In genomic region chr9:80084429-80085092, GRCm38 (mm10) we compare ENCODE assay signal across 11 mouse cellular contexts. TPM values are rescaled to one million over a fixed set of nuclear protein-coding genes. Genes with fewer than 3 reads are reported as not detected.
DNase-seq lines count a peak whose midpoint lies in the region; ATAC-seq and TF ChIP-seq lines count a peak whose summit lies in the region.
"Had no signal": no experiment of that assay in that cellular context is flagged by ENCODE, and none has a peak within 500 bp of the region (broad histone marks: within the 10 kb centered on the region; RNA-seq: fewer than 3 reads in every experiment).

No protein-coding gene starts in this region.

- H3K4me1 ChIP-seq in hindbrain, embryonic 10.5 days (replicated peaks): peaks cover 23% of the 10 kb centered on the region
- peaks cover 11% of the 10 kb centered on the region for H3K4me1 ChIP-seq in hindbrain, embryonic 16.5 days (ENCODE audit: control insufficient read depth, insufficient read depth, low read depth, low read length)
- H3K4me1 ChIP-seq in neural tube, embryonic 11.5 days (ENCODE audit: control insufficient read depth, insufficient read depth, low read length): peaks cover 9% of the 10 kb centered on the region
- H3K4me1 ChIP-seq in neural tube, embryonic 15.5 days: peaks cover 27% of the 10 kb centered on the region
- peaks cover 41% of the 10 kb centered on the region for H3K4me1 ChIP-seq in kidney, embryonic 15.5 days
- no peaks in the 10 kb centered on the region for H3K4me1 ChIP-seq in stomach, postnatal 0 days (replicated peaks; ENCODE audit: control insufficient read depth, insufficient read depth)
- peaks cover 64% of the 10 kb centered on the region for H3K4me1 ChIP-seq in liver, embryonic 12.5 days

- ATAC-seq in hindbrain, embryonic 16.5 days: no peak
- 0 out of 2 replicates have a peak, but pooled peaks have one; percentile 28 for ATAC-seq in neural tube, embryonic 11.5 days (ENCODE audit: insufficient read depth, low FRiP score, low TSS enrichment)
- no peak for ATAC-seq in neural tube, embryonic 15.5 days (ENCODE audit: low FRiP score)
- peak; percentile 53 for ATAC-seq in kidney, embryonic 15.5 days (replicated peaks; ENCODE audit: low FRiP score)
- peak; percentile 57; the same call in 1 of the 2 replicates for ATAC-seq in stomach, postnatal 0 days (ENCODE audit: low FRiP score, low TSS enrichment)
- no peak for ATAC-seq in liver, embryonic 12.5 days

- 0 out of 2 replicates have a peak overlapping the region, but pooled peaks have one; percentile 16 for H3K27ac ChIP-seq in hindbrain, embryonic 10.5 days
- H3K27ac ChIP-seq in hindbrain, embryonic 16.5 days (ENCODE audit: low read depth, low read length): no peak overlapping the region; the same call in 1 of the 2 replicates
- H3K27ac ChIP-seq in neural tube, embryonic 11.5 days (ENCODE audit: low read depth, low read length): no peak overlapping the region
- H3K27ac ChIP-seq in neural tube, embryonic 15.5 days (replicated peaks): no peak overlapping the region
- peak overlapping the region; percentile 59 for H3K27ac ChIP-seq in kidney, embryonic 15.5 days
- H3K27ac ChIP-seq in stomach, postnatal 0 days (replicated peaks): no peak overlapping the region
- H3K27ac ChIP-seq in liver, embryonic 12.5 days: no peak overlapping the region
- H3K27ac ChIP-seq: liver, embryonic 13.5 days had no signal

- WGBS in hindbrain, embryonic 10.5 days: 67% methylated on average over 10 of the region's 10 CpGs
- WGBS in hindbrain, embryonic 16.5 days: 47% methylated on average over 10 of the region's 10 CpGs
- 61% methylated on average over 10 of the region's 10 CpGs for WGBS in neural tube, embryonic 11.5 days
- whole genome bisulfite sequencing in neural tube, embryonic 15.5 days: 38% methylated on average over 10 of the region's 10 CpGs
- WGBS in kidney, embryonic 15.5 days: 67% methylated on average over 10 of the region's 10 CpGs
- 47% methylated on average over 10 of the region's 10 CpGs for WGBS in stomach, postnatal 0 days
- 72% methylated on average over 10 of the region's 10 CpGs for WGBS in liver, embryonic 12.5 days (ENCODE audit: insufficient replicate concordance)

- no peak for TF ChIP-seq CTCF in stomach, postnatal 0 days (IDR thresholded peaks at IDR 0.05; ENCODE audit: low read depth)

- no peak for DNase-seq in hindbrain, embryonic 10.5 days (ENCODE audit: low spot score)
- DNase-seq in neural tube, embryonic 11.5 days (ENCODE audit: low spot score): no peak
- DNase-seq in stomach, postnatal 0 days (ENCODE audit: low spot score): no peak
- no peak for DNase-seq in cerebellum, postnatal 25 days
- DNase-seq: liver, embryonic 13.5 days; thymus, postnatal 4 days had no signal

- no peaks in the 10 kb centered on the region for H3K9me3 ChIP-seq in hindbrain, embryonic 10.5 days
- H3K9me3 ChIP-seq in hindbrain, embryonic 16.5 days (ENCODE audit: control insufficient read depth, low read length): no peaks in the 10 kb centered on the region
- no peaks in the 10 kb centered on the region for H3K9me3 ChIP-seq in neural tube, embryonic 11.5 days (ENCODE audit: control insufficient read depth, low read length)
- H3K9me3 ChIP-seq in neural tube, embryonic 15.5 days (replicated peaks): no peaks in the 10 kb centered on the region
- H3K9me3 ChIP-seq in kidney, embryonic 15.5 days (replicated peaks): no peaks in the 10 kb centered on the region
- H3K9me3 ChIP-seq in stomach, postnatal 0 days (ENCODE audit: control insufficient read depth, low read length): no peaks in the 10 kb centered on the region
- H3K9me3 ChIP-seq in liver, embryonic 12.5 days (replicated peaks): no peaks in the 10 kb centered on the region
- H3K9me3 ChIP-seq: liver, embryonic 13.5 days had no signal

- no peak overlapping the region for H3K4me3 ChIP-seq in hindbrain, embryonic 10.5 days
- no peak overlapping the region for H3K4me3 ChIP-seq in hindbrain, embryonic 16.5 days (ENCODE audit: low read length)
- no peak overlapping the region for H3K4me3 ChIP-seq in neural tube, embryonic 11.5 days (ENCODE audit: low read depth, low read length)
- no peak overlapping the region for H3K4me3 ChIP-seq in neural tube, embryonic 15.5 days (replicated peaks)
- H3K4me3 ChIP-seq in kidney, embryonic 15.5 days (replicated peaks): no peak overlapping the region
- no peak overlapping the region for H3K4me3 ChIP-seq in stomach, postnatal 0 days (ENCODE audit: low read depth, low read length)
- no peak overlapping the region for H3K4me3 ChIP-seq in liver, embryonic 12.5 days
- H3K4me3 ChIP-seq: liver, embryonic 13.5 days had no signal

- H3K9ac ChIP-seq in hindbrain, embryonic 16.5 days (ENCODE audit: low read depth, low read length): no peak overlapping the region
- H3K9ac ChIP-seq in neural tube, embryonic 11.5 days (ENCODE audit: low read length): no peak overlapping the region
- H3K9ac ChIP-seq in neural tube, embryonic 15.5 days (replicated peaks): no peak overlapping the region
- H3K9ac ChIP-seq in kidney, embryonic 15.5 days: no peak overlapping the region
- no peak overlapping the region for H3K9ac ChIP-seq in stomach, postnatal 0 days (ENCODE audit: low read length)
- H3K9ac ChIP-seq in liver, embryonic 12.5 days: no peak overlapping the region
- H3K9ac ChIP-seq: liver, embryonic 13.5 days had no signal

- peaks cover 18% of the 10 kb centered on the region for H3K36me3 ChIP-seq in hindbrain, embryonic 10.5 days
- no peaks in the 10 kb centered on the region for H3K36me3 ChIP-seq in hindbrain, embryonic 16.5 days (ENCODE audit: control insufficient read depth, insufficient read depth, low read length)
- H3K36me3 ChIP-seq in neural tube, embryonic 11.5 days (ENCODE audit: control insufficient read depth, insufficient read depth, low read length): no peaks in the 10 kb centered on the region
- no peaks in the 10 kb centered on the region for H3K36me3 ChIP-seq in neural tube, embryonic 15.5 days
- H3K36me3 ChIP-seq in kidney, embryonic 15.5 days: peaks cover 9% of the 10 kb centered on the region; the same call in 1 of the 2 replicates
- H3K36me3 ChIP-seq in stomach, postnatal 0 days (ENCODE audit: control insufficient read depth, insufficient read depth, low read length): no peaks in the 10 kb centered on the region
- H3K36me3 ChIP-seq in liver, embryonic 12.5 days: peaks cover 9% of the 10 kb centered on the region
- H3K36me3 ChIP-seq: liver, embryonic 13.5 days had no signal

- no peak overlapping the region for H3K4me2 ChIP-seq in hindbrain, embryonic 16.5 days (ENCODE audit: low read length)
- no peak overlapping the region for H3K4me2 ChIP-seq in neural tube, embryonic 11.5 days (ENCODE audit: low read depth)
- H3K4me2 ChIP-seq in neural tube, embryonic 15.5 days: no peak overlapping the region
- H3K4me2 ChIP-seq in kidney, embryonic 15.5 days: no peak overlapping the region
- H3K4me2 ChIP-seq in stomach, postnatal 0 days (replicated peaks; ENCODE audit: low read depth): no peak overlapping the region
- H3K4me2 ChIP-seq in liver, embryonic 12.5 days: no peak overlapping the region
- H3K4me2 ChIP-seq: liver, embryonic 13.5 days; midbrain, embryonic 11.5 days had no signal

- no peak for TF ChIP-seq EP300 in stomach, postnatal 0 days (optimal IDR thresholded peaks at IDR 0.05)

- no peaks in the 10 kb centered on the region for H3K27me3 ChIP-seq in hindbrain, embryonic 10.5 days (ENCODE audit: insufficient read depth, poor library complexity, severe bottlenecking)
- H3K27me3 ChIP-seq in hindbrain, embryonic 16.5 days (replicated peaks; ENCODE audit: control insufficient read depth, insufficient read depth, low read length): no peaks in the 10 kb centered on the region
- no peaks in the 10 kb centered on the region for H3K27me3 ChIP-seq in neural tube, embryonic 11.5 days (ENCODE audit: control insufficient read depth, insufficient read depth, low read length)
- no peaks in the 10 kb centered on the region for H3K27me3 ChIP-seq in neural tube, embryonic 15.5 days (replicated peaks)
- H3K27me3 ChIP-seq in kidney, embryonic 15.5 days: no peaks in the 10 kb centered on the region
- no peaks in the 10 kb centered on the region for H3K27me3 ChIP-seq in stomach, postnatal 0 days (ENCODE audit: control insufficient read depth, insufficient read depth, low read length)
- H3K27me3 ChIP-seq in liver, embryonic 12.5 days (replicated peaks): no peaks in the 10 kb centered on the region
- H3K27me3 ChIP-seq: liver, embryonic 13.5 days had no signal

RNA-seq across cellular contexts. Expression of gene Senp6, which starts 17.9 kb away (rescaled TPM):
- polyA plus RNA-seq in hindbrain, embryonic 10.5 days (2016; fragmentation: Nextera tagmentation; extraction: Ambion mirVana): 48.2 and 49.8 TPM in 2 replicates
- polyA plus RNA-seq in hindbrain, embryonic 16.5 days (2015; fragmentation: Nextera tagmentation; extraction: Ambion mirVana): 36.5 and 43.8 TPM in 2 replicates
- polyA plus RNA-seq in neural tube, embryonic 11.5 days (2014; fragmentation: Nextera tagmentation; extraction: Ambion mirVana): 61.0 and 70.5 TPM in 2 replicates
- 46.6 and 47.9 TPM in 2 replicates for polyA plus RNA-seq in neural tube, embryonic 15.5 days (2015; fragmentation: Nextera tagmentation; extraction: Ambion mirVana)
- 50.2 and 50.7 TPM in 2 replicates for polyA plus RNA-seq in kidney, embryonic 15.5 days (2015; fragmentation: Nextera tagmentation; extraction: Ambion mirVana)
- 30.2 and 31.2 TPM in 2 replicates for polyA plus RNA-seq in stomach, postnatal 0 days (2015; fragmentation: Nextera tagmentation; extraction: Ambion mirVana)
- polyA plus RNA-seq in liver, embryonic 12.5 days (2016; fragmentation: Nextera tagmentation; extraction: Ambion mirVana): 29.8 and 30.7 TPM in 2 replicates

Comparison
In these comparisons a context has a peak if more than half of its experiments do, and no peak if none do; other contexts are left out.
1. H3K27ac ChIP-seq: peak in hindbrain, embryonic 10.5 days (single experiment) and kidney, embryonic 15.5 days (single experiment); none in hindbrain, embryonic 16.5 days (single experiment), neural tube, embryonic 11.5 days (single experiment), neural tube, embryonic 15.5 days (single experiment), stomach, postnatal 0 days (single experiment) and liver, embryonic 12.5 days (single experiment).
2. ATAC-seq: peak in neural tube, embryonic 11.5 days (single experiment), kidney, embryonic 15.5 days (single experiment) and stomach, postnatal 0 days (single experiment); none in hindbrain, embryonic 16.5 days (single experiment), neural tube, embryonic 15.5 days (single experiment) and liver, embryonic 12.5 days (single experiment).